Mouse (Mus musculus) left cerebral cortex, postnatal 36 days (tissue): ENCODE measurements around the gene Neurl1a. TPM values are rescaled to one million over a fixed set of nuclear protein-coding genes. Genes with fewer than 3 reads are reported as not detected.

Experiments used
- DNase-seq, 2 experiments: peaks; one replicate each; pipeline ENCODE4 v3.0.0; 2021 to 2022; ENCODE audit warnings: low spot score in 2 of 2, mixed read lengths in 1 of 2
- intact Hi-C: fragments of 180-260 bp; cut with DNase I; formaldehyde crosslinking; loops from one replicate; pipeline ENCODE4 v1.15.1; 2025
- microRNA-seq: library from miRNA; unstranded; fragments of <30 nt; microRNA quantifications from one replicate; pipeline ENCODE4 v1.2.0, GENCODE M21; 2022
- total RNA-seq, 2 experiments: library from RNA; stranded (reverse); gene quantifications; 2 replicates each; pipeline ENCODE4 v1.2.3; 2021

Gene Neurl1a
- total RNA-seq, 2 experiments from 2014 or later, result 201 to 207 TPM

- no peak for DNase-seq
- intact Hi-C loops, result no loop called here
Measured at GRCm38 (mm10) chr19:47304170-47304745, 125.6 kb downstream of the Neurl1a start.

GRCm38 (mm10) chr19:47305401-47305800 lies 126.8 kb downstream of the Neurl1a start:
- intact Hi-C loops, result no loop called here
- DNase-seq, result no peak

GRCm38 (mm10) chr19:47306128-47306916 lies 127.7 kb downstream of the Neurl1a start:
- no peak for DNase-seq
- intact Hi-C loops, result no loop called here

GRCm38 (mm10) chr19:47306917-47307315 lies 128.3 kb downstream of the Neurl1a start:
- no peak for DNase-seq
- intact Hi-C loops, result no loop called here

Small RNA genes lying within 50 kb of the gene (microRNA-seq; reads per million reads assigned to microRNA genes)
- gene Mir6995, result 1.5 reads per million

Other genes with a start within 250 kb of the Neurl1a start
- gene Ina, start 164.1 kb upstream of the Neurl1a start, total RNA-seq, result 100 to 1,000 TPM; 209 to 221 TPM
- gene Nt5c2, start 163.7 kb upstream of the Neurl1a start, total RNA-seq, result 10 to 100 TPM; 68.1 to 78.8 TPM
- gene Pcgf6, start 127.9 kb upstream of the Neurl1a start, total RNA-seq, result 10 to 100 TPM; 11.7 to 18.1 TPM
- gene Taf5, start 111.1 kb upstream of the Neurl1a start, total RNA-seq, result 1 to 10 TPM; 5.9 to 6.0 TPM
- 100 to 1,000 TPM; 648 to 693 TPM for gene Usmg5, start 88.2 kb upstream of the Neurl1a start, total RNA-seq
- 10 to 100 TPM; 12.5 to 16.2 TPM for gene Pdcd11, start 88.1 kb upstream of the Neurl1a start, total RNA-seq
- 1 to 10 TPM; 6.1 to 6.7 TPM for gene Calhm2, start 40.5 kb upstream of the Neurl1a start, total RNA-seq
- not detected for gene Calhm1, start 34.6 kb upstream of the Neurl1a start, total RNA-seq
- gene Calhm3, start 21.1 kb upstream of the Neurl1a start, total RNA-seq, result not detected